Mouse (Mus musculus) lung, postnatal 0 days (tissue): ENCODE results near the gene Caly.

Experiments used
- CTCF ChIP-seq: IDR thresholded peaks from 2 replicates; pipeline ENCODE4 v1.5.1; 2016; ENCODE audit warnings: antibody characterized with exemption, mild to moderate bottlenecking
- EP300 ChIP-seq: IDR thresholded peaks from 2 replicates; pipeline ENCODE4 v1.6.1; 2016; ENCODE audit warnings: antibody characterized with exemption, mild to moderate bottlenecking, control low read depth

- no peak for TF ChIP-seq EP300
- no peak for TF ChIP-seq CTCF
Observed at GRCm38 (mm10) chr7:140037171-140037555, 45.2 kb downstream of the Caly start.
